Mouse (Mus musculus) intestine, embryonic 15.5 days (tissue): ENCODE results near the gene Ptprf. TPM values are rescaled to one million over a fixed set of nuclear protein-coding genes. Genes with fewer than 3 reads are reported as not detected.

Experiments
- ATAC-seq: fragments of 200-750 bp; cut with Nextera tagmentation; 2 replicates; pipeline ENCODE4 v1.8.0; 2017; ENCODE audit warnings: moderate TSS enrichment, moderate library complexity
- H3K27ac ChIP-seq: fragments of 300-500 bp; sonication (generic); 2 replicates; pipeline ENCODE4 v1.5.1; 2015; ENCODE audit warnings: mild to moderate bottlenecking, inconsistent platforms
- H3K27me3 ChIP-seq: fragments of 300-500 bp; sonication (generic); replicated peaks from 2 replicates; pipeline ENCODE4 v1.6.1; 2015; ENCODE audit warnings: inconsistent platforms
- H3K36me3 ChIP-seq: fragments of 300-500 bp; sonication (generic); 2 replicates; pipeline ENCODE4 v1.6.1; 2015; ENCODE audit warnings: inconsistent platforms
- H3K4me1 ChIP-seq: fragments of 300-500 bp; sonication (generic); replicated peaks from 2 replicates; pipeline ENCODE4 v1.6.1; 2015; ENCODE audit warnings: inconsistent platforms
- H3K4me2 ChIP-seq: fragments of 300-500 bp; sonication (generic); replicated peaks from 2 replicates; pipeline ENCODE4 v1.6.1; 2015; ENCODE audit warnings: mild to moderate bottlenecking, inconsistent platforms
- H3K4me3 ChIP-seq: fragments of 300-500 bp; sonication (generic); replicated peaks from 2 replicates; pipeline ENCODE4 v1.5.1; 2015; ENCODE audit warnings: inconsistent platforms
- H3K9ac ChIP-seq: fragments of 300-500 bp; sonication (generic); 2 replicates; pipeline ENCODE4 v1.6.1; 2015; ENCODE audit warnings: inconsistent platforms
- H3K9me3 ChIP-seq: fragments of 300-500 bp; sonication (generic); 2 replicates; pipeline ENCODE4 v1.6.1; 2016; ENCODE audit warnings: inconsistent platforms
- WGBS: fragments of 180-500 bp; shearing (Covaris S2); methylation state at CpG from one replicate; pipeline ENCODE4 v1.1.7; 2015; 5-methylcytosine and 5-hydroxymethylcytosine counted together
- polyA plus RNA-seq: library from polyadenylated mRNA; unstranded; fragments of >200 nt; fragmentation: Nextera tagmentation; extraction: Ambion mirVana; gene quantifications from 2 replicates; pipeline ENCODE4 v1.2.1, GENCODE M21; 2015

Ptprf gene
- polyA plus RNA-seq, 1 experiment from 2014 or later = 57.7 TPM

DNA sequence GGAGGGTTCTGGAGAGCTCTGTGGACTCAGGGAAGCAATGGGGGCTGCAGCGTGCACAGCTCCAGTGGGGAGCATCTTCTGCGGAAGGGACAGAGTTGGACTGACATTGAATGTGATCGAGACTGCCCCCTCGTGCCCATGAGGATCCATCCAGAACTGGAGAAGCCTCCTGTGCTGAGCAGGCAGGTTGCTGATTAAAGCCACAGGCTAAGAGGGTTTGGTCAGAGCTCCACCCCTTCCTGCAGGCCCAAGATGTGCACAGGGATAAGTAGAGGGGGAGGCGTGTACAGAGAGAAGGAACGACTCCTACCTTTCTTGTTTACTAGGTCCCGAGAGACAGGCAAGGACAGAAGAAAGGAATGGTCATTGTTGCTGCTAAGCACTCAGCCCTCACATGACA, 69.9 kb downstream of the Ptprf start:
- Histone ChIP-seq H3K4me3 (no peak overlapping the region), H3K9ac (no peak overlapping the region), H3K27ac (no peak overlapping the region), H3K4me1 (no peaks in the 10 kb centered on the region), H3K4me2 (no peak overlapping the region), H3K9me3 (no peaks in the 10 kb centered on the region), H3K36me3 (peaks cover 74% of the 10 kb centered on the region), H3K27me3 (no peaks in the 10 kb centered on the region)
- WGBS = 71% methylated on average over 7 of the region's 7 CpGs
- no peak for ATAC-seq

DNA sequence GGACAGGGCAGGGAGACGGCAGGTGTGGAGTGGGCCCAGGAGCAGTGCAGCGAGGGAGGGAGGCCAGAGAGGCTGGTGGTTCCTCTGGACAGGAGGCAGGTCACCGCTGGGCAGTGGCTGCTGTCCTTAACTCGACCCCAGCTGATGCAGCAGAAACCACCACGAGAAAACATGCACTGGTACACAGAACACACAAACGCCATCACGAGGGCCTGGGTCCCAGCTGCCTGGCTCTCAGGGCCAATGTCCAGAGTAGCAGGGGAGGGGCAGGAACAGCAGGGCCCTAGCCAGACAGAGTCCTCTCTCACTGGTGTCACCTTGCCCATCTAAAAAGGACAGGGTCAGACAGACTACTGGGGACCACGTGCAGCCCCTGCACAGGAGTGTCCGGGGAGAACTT, 70.4 kb downstream of the Ptprf start:
- ATAC-seq = no peak
- H3K27ac ChIP-seq = no peak overlapping the region
- H3K4me1 ChIP-seq = no peaks in the 10 kb centered on the region
- no peak overlapping the region for H3K4me2 ChIP-seq
- peaks cover 70% of the 10 kb centered on the region for H3K36me3 ChIP-seq
- no peak overlapping the region for H3K9ac ChIP-seq
- 85% methylated on average over 9 of the region's 9 CpGs for WGBS
- H3K9me3 ChIP-seq = no peaks in the 10 kb centered on the region
- H3K4me3 ChIP-seq = no peak overlapping the region
- no peaks in the 10 kb centered on the region for H3K27me3 ChIP-seq

GRCm38 (mm10) chr4:118219487-118219886, 71.7 kb downstream of the Ptprf start:
- Histone ChIP-seq H3K36me3 (peaks cover 57% of the 10 kb centered on the region), H3K9ac (no peak overlapping the region), H3K4me2 (no peak overlapping the region), H3K9me3 (no peaks in the 10 kb centered on the region), H3K4me1 (no peaks in the 10 kb centered on the region), H3K27ac (no peak overlapping the region), H3K4me3 (no peak overlapping the region), H3K27me3 (no peaks in the 10 kb centered on the region)
- 80% methylated on average over 6 of the region's 6 CpGs for WGBS
- ATAC-seq = no peak

- Histone ChIP-seq H3K36me3 (peaks cover 51% of the 10 kb centered on the region), H3K27me3 (no peaks in the 10 kb centered on the region), H3K4me2 (no peak overlapping the region), H3K9ac (no peak overlapping the region), H3K27ac (no peak overlapping the region), H3K4me3 (no peak overlapping the region), H3K9me3 (no peaks in the 10 kb centered on the region), H3K4me1 (no peaks in the 10 kb centered on the region)
- ATAC-seq = no peak
- WGBS = 87% methylated on average over 5 of the region's 5 CpGs
Observed at GRCm38 (mm10) chr4:118218521-118218920, 72.7 kb downstream of the Ptprf start.

- peak; percentile 27; the same call in 1 of the 2 replicates for ATAC-seq
- Histone ChIP-seq H3K4me1 (no peaks in the 10 kb centered on the region), H3K9me3 (no peaks in the 10 kb centered on the region), H3K9ac (no peak overlapping the region), H3K27me3 (no peaks in the 10 kb centered on the region), H3K4me3 (no peak overlapping the region), H3K27ac (no peak overlapping the region), H3K4me2 (no peak overlapping the region), H3K36me3 (peaks cover 54% of the 10 kb centered on the region)
- 79% methylated on average over 17 of the region's 17 CpGs for WGBS
Observed at GRCm38 (mm10) chr4:118216726-118217595, 74.2 kb downstream of the Ptprf start.

DNA sequence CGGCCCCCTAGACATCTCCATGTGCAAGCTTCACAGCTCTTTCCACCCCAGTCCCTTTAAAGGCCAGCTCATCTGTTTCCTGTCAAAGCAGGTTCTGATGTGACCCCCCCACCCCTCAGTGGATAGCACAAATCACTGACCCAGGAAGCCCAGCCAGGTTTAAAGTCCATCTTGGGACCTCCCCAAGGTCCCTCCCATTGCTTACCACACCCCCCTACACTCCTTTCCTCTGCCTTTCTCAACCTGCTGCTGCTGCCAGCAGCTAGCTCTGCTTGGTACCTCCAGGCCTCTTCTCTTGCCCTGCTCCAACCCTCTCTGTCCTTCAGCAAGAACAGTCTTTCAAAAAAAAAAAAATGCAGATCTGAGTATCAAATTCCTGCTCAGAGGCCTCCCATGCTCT, 76.3 kb downstream of the Ptprf start:
- peak; percentile 42; the same call in 1 of the 2 replicates for ATAC-seq
- Histone ChIP-seq H3K27ac (no peak overlapping the region), H3K36me3 (peaks cover 56% of the 10 kb centered on the region)

GRCm38 (mm10) chr4:118206918-118207640, 84.1 kb downstream of the Ptprf start:
- no peak overlapping the region for H3K9ac ChIP-seq
- H3K4me3 ChIP-seq = no peak overlapping the region
- no peak for ATAC-seq
- no peaks in the 10 kb centered on the region for H3K27me3 ChIP-seq
- H3K36me3 ChIP-seq = peaks cover 31% of the 10 kb centered on the region
- no peak overlapping the region for H3K27ac ChIP-seq
- no peaks in the 10 kb centered on the region for H3K9me3 ChIP-seq
- WGBS = 69% methylated on average over 10 of the region's 10 CpGs
- H3K4me2 ChIP-seq = no peak overlapping the region
- H3K4me1 ChIP-seq = no peaks in the 10 kb centered on the region

More for the DNA sequence above, 76.3 kb downstream of the Ptprf start:
- no peaks in the 10 kb centered on the region for H3K4me1 ChIP-seq
- no peak overlapping the region for H3K9ac ChIP-seq
- H3K27me3 ChIP-seq = no peaks in the 10 kb centered on the region
- H3K4me2 ChIP-seq = no peak overlapping the region
- WGBS = 93% methylated on average over 1 of the region's 1 CpGs
- no peaks in the 10 kb centered on the region for H3K9me3 ChIP-seq
- H3K4me3 ChIP-seq = no peak overlapping the region

DNA sequence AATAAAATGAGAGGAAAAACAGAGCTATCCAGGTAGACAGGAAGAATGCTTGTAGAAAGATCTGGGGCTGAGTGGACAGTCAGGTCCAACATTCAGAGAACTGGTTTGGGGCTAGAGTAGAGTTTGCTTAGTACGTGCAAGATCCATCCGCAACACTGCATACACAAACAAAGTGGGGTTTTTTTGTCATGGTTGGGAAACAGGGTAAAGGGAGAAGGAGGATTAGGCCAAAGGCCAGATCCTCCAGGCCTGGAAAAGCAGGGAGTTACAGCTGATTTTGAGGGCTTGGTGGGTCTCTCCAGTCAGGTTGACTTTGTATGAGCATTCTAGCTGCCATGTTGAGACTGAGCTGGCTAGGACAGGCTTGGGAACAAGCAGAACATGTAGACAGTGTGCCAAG, 85.3 kb downstream of the Ptprf start:
- Histone ChIP-seq H3K36me3 (peaks cover 20% of the 10 kb centered on the region), H3K27ac (no peak overlapping the region), H3K9me3 (no peaks in the 10 kb centered on the region), H3K27me3 (no peaks in the 10 kb centered on the region), H3K9ac (no peak overlapping the region), H3K4me1 (no peaks in the 10 kb centered on the region), H3K4me3 (no peak overlapping the region), H3K4me2 (no peak overlapping the region)
- 88% methylated on average over 2 of the region's 2 CpGs for WGBS
- no peak for ATAC-seq

DNA sequence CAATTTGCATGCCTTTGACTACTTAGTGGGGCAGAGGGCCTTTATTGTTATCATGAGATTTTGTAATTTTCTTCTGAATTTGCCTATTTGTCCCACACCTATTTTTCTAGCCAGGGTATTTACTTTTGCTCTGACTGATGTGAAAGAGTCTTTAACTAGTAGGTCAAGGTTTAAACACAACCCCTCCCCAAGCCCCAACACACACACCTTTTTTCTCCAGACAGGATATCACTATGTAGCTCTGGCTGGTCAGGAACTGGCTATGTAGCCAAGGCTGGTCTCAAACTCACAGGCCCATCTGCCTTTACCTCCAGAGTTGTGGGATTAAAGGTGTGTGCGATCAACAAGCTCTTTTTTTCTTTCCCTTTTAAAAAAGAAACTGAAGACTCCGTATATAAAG, 92.1 kb downstream of the Ptprf start:
- Histone ChIP-seq H3K36me3 (no peaks in the 10 kb centered on the region), H3K9me3 (no peaks in the 10 kb centered on the region), H3K4me3 (no peak overlapping the region), H3K27ac (no peak overlapping the region), H3K4me1 (no peaks in the 10 kb centered on the region), H3K27me3 (no peaks in the 10 kb centered on the region), H3K4me2 (no peak overlapping the region), H3K9ac (no peak overlapping the region)
- 85% methylated on average over 2 of the region's 2 CpGs for WGBS
- ATAC-seq = no peak

GRCm38 (mm10) chr4:118198606-118199005, 92.6 kb downstream of the Ptprf start:
- H3K4me1 ChIP-seq = no peaks in the 10 kb centered on the region

GRCm38 (mm10) chr4:118196185-118196584, 95.0 kb downstream of the Ptprf start:
- Histone ChIP-seq H3K27me3 (no peaks in the 10 kb centered on the region), H3K36me3 (no peaks in the 10 kb centered on the region), H3K4me3 (no peak overlapping the region), H3K9me3 (no peaks in the 10 kb centered on the region), H3K9ac (no peak overlapping the region), H3K4me1 (no peaks in the 10 kb centered on the region), H3K4me2 (no peak overlapping the region), H3K27ac (no peak overlapping the region)
- WGBS = 78% methylated on average over 10 of the region's 10 CpGs
- no peak for ATAC-seq

More at GRCm38 (mm10) chr4:118198606-118199005, 92.6 kb downstream of the Ptprf start:
- ATAC-seq = no peak
- Histone ChIP-seq H3K27me3 (no peaks in the 10 kb centered on the region), H3K4me3 (no peak overlapping the region), H3K36me3 (no peaks in the 10 kb centered on the region), H3K9ac (no peak overlapping the region), H3K27ac (no peak overlapping the region), H3K4me2 (no peak overlapping the region), H3K9me3 (no peaks in the 10 kb centered on the region)
- WGBS = 70% methylated on average over 3 of the region's 3 CpGs

DNA sequence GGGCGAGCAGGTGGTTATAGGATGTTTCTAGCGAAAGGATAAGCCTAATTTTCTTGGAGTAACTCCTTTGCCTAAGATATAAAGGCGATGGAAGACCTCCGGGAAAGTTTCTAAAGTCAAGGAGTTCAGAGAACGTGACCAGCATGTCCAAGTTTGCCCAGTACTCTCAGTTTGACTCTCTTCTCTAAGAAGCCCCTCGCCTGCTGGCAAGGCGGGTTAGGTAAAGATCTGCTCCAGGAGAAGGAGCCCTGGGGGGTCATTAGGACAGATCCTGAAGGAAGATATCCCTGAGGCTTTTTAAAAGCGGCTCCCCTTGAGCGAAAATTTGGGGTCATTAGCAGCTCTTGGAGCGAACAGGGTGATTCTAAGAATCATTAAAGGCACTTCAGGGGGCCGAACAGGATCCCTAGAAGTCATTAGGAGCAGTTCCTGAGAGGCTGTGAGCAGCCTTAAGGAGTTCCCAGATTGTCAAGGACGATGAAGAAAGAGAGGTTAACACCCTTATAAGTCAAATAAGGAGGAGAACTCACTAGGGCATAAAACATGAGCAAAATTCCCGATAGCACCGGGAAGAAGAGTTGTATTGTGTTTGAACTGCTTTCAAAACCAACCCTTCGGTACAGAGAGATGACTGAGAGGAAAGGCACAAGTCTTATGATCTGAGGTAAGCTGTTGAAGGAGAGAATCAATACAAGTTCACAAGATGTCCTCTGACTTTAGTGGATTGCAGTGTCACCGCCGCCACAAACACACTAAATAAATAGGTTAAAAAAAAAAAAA, 110.7 kb downstream of the Ptprf start:
- Histone ChIP-seq H3K9me3 (no peaks in the 10 kb centered on the region), H3K36me3 (peaks cover 3% of the 10 kb centered on the region), H3K9ac (peak overlapping the region; percentile 46), H3K4me2 (peak overlapping the region; percentile 69), H3K4me1 (peaks cover 6% of the 10 kb centered on the region), H3K4me3 (peak overlapping the region; percentile 67), H3K27me3 (no peaks in the 10 kb centered on the region), H3K27ac (peak overlapping the region; percentile 76)
- peak; percentile 2; the same call in 1 of the 2 replicates for ATAC-seq
- 13% methylated on average over 17 of the region's 17 CpGs for WGBS
